Mouse (Mus musculus): ENCODE measurements around the gene Slc17a7.

Gene Slc17a7

DNA sequence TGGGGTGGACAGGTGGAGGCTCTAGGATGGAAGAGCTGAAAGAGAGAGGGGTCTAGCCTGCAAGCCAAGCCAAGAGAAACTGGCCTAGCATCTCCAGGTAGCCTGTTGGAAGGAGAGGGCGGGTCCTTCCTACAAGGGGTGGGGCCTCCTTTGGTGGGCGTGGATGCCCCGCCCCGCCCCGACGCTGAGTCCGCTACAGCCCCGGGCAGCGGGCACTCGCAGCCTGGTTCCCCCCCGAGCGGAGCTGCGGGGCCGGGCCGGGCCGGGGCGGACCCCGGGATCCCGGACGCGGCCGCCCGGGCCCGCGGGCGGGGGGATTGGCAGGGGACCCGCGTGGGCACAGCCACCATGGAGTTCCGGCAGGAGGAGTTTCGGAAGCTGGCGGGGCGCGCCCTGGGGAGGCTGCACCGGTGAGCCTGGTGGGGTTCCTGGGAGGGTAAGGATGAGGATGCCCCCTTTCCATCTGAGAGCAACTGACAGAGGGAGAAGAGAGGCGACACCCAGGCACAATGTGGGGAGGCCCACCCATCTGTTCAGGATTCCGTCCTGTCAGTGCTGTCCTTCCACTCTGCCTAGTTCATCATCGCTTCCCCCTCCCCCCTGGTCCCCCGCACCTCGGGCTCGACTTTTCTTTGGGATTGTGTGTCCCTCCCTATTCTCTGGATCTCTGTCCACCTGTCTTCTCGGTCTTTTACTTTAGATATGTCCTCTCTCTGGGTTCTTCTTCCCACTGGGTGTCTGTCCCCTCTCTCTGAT, at the start of gene Slc17a7:
TSS of gene Slc17a7 (plus strand) at position 215 of the 756 bp plus-strand sequence.
- WGBS = 3% methylated on average over 41 of the region's 41 CpGs

GRCm38 (mm10) chr7:45117566-45117965, 46.2 kb upstream of the Slc17a7 start:
- 78% methylated on average over 8 of the region's 8 CpGs for whole genome bisulfite sequencing

DNA sequence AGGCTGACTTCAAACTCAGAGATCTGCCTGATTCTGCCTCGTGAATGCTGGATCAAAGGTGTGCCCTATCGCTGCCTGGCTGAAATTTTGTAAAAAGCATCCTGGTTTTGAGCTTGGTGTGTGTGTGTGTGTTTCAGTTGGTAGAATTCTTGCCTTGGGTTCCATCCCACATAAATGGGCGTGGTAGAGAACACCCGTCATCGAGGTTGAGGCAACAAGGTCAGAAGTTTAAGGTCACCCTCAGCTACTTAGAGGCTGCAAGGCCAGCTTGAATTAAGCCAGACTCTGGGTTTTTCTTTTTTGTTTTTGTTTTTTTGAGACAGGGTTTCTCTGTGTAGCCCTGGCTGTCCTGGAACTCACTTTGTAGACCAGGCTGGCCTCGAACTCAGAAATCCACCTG, 45.4 kb upstream of the Slc17a7 start:
- 94% methylated on average over 6 of the region's 6 CpGs for WGBS

GRCm38 (mm10) chr7:45119780-45120709, 43.7 kb upstream of the Slc17a7 start:
- 73% methylated on average over 5 of the region's 5 CpGs for WGBS

- 52% methylated on average over 8 of the region's 8 CpGs for WGBS
Observed at GRCm38 (mm10) chr7:45121404-45121803, 42.3 kb upstream of the Slc17a7 start.

- 70% methylated on average over 15 of the region's 15 CpGs for WGBS
Observed at GRCm38 (mm10) chr7:45122561-45123185, 41.1 kb upstream of the Slc17a7 start.

DNA sequence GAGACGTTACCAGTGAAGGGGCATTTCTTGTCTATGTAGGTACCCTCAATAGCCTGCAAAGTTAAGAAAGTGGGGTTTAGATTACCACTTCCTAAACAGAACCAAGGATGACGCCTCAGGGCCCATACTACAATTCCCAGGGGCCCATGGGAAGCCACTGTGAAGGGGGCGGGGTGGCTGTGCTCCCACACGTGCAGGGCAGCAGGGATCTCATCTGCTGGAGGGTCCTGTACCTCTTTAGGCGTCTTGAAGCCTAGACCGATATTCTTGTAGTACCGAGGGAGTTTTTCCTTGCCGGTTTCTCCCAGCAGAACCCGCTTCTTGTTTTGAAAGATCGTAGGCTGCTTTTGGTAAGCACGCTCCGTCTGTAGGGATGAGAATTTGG, 40.6 kb upstream of the Slc17a7 start:
- 16% methylated on average over 12 of the region's 12 CpGs for WGBS

- WGBS = 1% methylated on average over 59 of the region's 59 CpGs
Observed at GRCm38 (mm10) chr7:45124224-45125143, 39.3 kb upstream of the Slc17a7 start, which contains the start of gene Rps11. TSS of gene Rps11 (minus strand) at chr7:45124439.

DNA sequence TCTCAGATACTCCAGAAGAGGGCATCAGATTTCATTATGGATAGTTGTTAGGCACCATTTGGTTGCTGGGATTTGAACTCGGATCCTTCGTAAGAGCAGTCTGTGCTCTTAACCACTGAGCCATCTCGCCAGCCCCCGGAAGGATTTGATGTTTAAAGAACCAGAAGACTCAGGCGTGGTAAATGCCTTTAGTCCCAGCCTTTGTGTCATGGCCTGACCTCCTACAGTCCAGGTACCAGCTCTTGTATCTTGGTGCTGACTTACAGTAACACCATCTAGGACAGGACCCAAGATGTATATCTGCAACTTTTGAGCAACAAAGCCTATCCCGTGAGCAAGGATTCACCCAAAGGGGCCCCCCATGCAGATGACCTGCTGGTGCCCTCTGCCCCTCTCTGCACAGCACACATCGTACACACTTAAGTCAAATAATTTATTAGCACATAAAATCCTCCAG, 38.6 kb upstream of the Slc17a7 start:
- WGBS = 32% methylated on average over 7 of the region's 7 CpGs

GRCm38 (mm10) chr7:45125649-45126048, 38.1 kb upstream of the Slc17a7 start:
- 52% methylated on average over 5 of the region's 5 CpGs for WGBS

DNA sequence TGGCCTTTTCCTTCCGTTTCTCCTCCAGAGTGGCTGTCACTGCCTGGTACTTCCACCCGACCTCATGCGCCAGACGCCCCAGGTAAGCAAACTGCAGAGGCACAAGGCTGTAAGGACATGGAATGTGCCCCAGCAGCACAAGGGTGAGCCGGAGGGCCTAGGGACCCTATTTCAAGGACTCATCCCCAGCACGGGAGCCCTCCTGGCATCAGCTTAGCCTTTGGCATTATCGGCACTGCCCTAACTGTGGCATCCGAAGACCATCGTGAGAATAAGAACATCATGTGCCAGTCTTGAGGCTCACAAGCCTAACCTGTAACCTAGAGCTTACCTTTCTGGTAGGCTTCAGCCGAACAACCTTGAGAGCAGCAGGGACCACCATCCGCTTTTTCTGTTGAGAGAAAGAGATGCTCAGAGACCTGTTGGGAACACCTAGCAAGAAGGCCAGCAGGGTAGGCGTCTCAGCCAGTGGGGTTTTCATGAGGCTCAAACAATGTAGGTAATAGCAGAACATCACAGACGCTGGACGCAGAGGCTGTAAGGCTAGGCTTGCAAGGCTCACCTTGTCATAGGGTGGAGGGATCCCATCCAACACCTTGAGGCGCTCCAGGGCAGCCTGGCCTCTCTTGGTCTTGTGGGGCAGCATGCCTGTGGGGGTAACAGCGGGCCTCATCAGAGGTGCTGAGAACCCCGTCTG, 37.5 kb upstream of the Slc17a7 start:
- WGBS = 73% methylated on average over 17 of the region's 17 CpGs

- WGBS = 37% methylated on average over 21 of the region's 21 CpGs
Observed at GRCm38 (mm10) chr7:45126844-45127699, 36.7 kb upstream of the Slc17a7 start.

GRCm38 (mm10) chr7:45127700-45128224, 36.0 kb upstream of the Slc17a7 start:
- WGBS = under 1% methylated on average over 6 of the region's 6 CpGs

DNA sequence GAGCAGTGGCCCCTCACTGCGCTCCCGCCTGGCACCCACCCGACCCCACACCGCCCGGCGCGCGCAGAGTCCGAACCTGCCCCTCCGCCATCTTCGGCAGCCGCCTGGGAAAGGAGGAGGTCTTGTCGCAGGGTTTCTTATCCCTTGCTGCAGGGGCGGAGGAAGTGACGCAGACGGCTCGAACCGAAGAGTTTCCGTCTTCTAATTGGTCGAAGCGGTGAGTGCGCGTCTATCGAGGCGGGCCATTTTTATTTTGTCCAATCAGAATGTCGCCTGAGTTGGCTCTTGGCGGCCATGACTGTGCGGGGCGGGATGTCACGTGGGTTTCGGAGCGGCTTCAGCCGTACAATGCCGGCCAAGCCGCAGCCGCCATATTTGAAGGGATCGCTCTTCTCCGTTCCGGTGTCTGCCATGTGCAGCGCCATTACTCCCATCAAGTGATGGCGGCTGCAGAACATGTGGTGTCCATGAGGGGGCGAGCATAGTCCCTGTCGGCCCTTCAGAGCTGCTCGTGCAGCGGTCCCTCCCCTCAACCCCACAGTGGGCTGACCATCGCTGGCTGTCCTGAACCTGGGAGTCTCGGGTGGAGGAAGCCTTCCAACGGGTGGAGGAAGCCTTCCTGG, 35.0 kb upstream of the Slc17a7 start, which contains the start of gene Rpl13a:
TSS of gene Rpl13a (minus strand) at position 138 of the 623 bp plus-strand sequence.
- under 1% methylated on average over 48 of the region's 48 CpGs for WGBS

- WGBS = 1% methylated on average over 17 of the region's 17 CpGs
Observed at GRCm38 (mm10) chr7:45129318-45129717, 34.4 kb upstream of the Slc17a7 start.

DNA sequence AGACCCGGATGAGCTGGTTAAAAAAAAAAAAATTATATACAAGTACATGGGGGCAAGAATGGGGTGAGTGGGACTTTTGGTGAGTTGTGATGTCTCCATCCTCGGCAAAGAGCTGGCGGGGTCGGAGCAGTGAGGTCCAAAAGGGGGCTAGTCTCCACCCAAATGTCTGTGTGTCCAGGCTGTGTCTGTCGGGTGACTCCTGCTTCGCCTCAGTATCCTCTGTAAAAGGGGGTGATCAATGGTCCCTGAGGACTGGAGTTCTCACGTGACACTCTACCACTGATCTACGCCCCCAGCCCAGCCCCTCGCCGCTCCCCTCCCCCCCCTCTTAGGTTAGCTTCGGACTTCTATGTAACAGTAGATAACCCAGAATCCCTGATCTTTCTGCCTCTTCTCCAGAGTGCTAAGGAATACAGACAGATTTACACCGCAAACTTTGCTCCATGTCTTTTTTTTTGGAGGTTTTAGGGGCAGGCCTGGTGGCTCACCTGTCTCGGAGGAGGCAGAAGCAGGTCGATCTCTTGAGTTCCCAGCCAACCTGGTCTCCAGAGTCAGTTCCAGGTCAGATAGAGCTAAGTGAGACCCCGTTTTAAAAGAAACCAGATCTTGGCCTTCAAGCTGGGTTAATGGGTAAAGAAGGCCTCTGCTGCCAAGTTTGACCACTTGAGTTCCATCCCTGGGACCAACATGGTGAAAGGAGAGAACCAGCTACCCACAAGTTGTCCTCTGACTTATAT, 33.8 kb upstream of the Slc17a7 start:
- WGBS = 70% methylated on average over 15 of the region's 15 CpGs

DNA sequence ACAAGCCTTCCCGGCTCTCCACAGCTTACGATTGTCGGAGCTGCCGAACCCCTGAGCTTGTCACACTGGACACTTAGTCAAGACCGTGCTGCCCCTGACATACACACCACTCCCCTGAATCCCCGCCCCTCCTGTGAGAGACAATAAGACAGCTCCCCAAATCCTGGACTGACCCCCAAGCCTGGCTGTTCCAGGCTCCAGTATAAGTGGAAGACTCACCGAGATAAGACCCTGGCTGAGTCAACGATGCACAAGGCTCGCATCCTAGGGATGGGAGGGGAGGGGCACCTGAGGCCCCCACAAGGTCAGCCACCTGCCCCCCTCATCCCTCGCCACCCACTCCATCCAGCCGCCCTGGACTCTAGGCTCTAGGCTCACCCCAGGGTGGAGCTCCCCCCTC, 31.9 kb upstream of the Slc17a7 start:
- 91% methylated on average over 11 of the region's 11 CpGs for WGBS
